Mouse (Mus musculus): ENCODE results near the gene Akip1. TPM values are rescaled to one million over a fixed set of nuclear protein-coding genes. Genes with fewer than 3 reads are reported as not detected.

Gene Akip1
- total and polyA plus RNA-seq, 3 experiments: 35.0 to 46.2 (median 42.5) TPM

DNA sequence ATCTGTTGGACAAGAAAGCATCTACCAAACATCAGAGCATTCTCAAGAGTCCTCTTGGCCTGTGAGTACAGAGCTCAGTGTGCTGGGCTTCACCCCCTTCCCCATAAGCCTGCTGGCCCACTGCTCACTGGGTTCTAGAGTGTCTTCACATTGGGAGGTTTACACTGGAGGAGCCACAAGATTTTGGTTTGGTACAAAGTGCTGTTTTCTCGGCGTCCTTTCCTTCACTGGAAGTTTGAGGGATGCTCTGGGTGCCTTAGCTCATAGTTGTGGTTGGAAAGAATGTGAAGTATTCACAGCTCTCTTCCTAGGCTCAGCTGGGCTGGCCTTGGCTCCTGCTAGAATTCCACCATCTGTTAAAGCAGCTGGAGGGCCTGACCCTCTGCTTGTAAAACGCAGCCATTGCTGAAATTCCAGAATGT is 5.5 kb downstream of the Akip1 start:
- in situ Hi-C loops (cut with MboI; ENCODE audit: low pct_ligation_motif_present, low pct_unique_long_range_greater_than_20kb, low sequenced_read_pairs): loop anchor here (10.0 kb wide), 1 partner anchor 184 kb away; no protein-coding TSS in a partner anchor
- Histone ChIP-seq H3K9me3 (replicated peaks; ENCODE audit: low read length) (no peaks in the 10 kb centered on the region), H3K36me3 (replicated peaks in 1 of 2; ENCODE audit: control insufficient read depth in 1 of 2, insufficient read depth in 1 of 2, low read length in 1 of 2) (peaks cover 40 to 65% of the 10 kb centered on the region in 2 experiments), H3K4me2 (ENCODE audit: insufficient read depth, low read depth, poor library complexity, severe bottlenecking) (no peak overlapping the region), H3K27ac (ENCODE audit: insufficient read depth, low read depth) (no peak overlapping the region), H3K4me3 (replicated peaks in 1 of 3; ENCODE audit: low read depth in 2 of 3, low read length in 2 of 3, poor library complexity in 1 of 3) (no peak overlapping the region), H3K9ac (ENCODE audit: insufficient read depth, low read depth) (no peak overlapping the region), H3K27me3 (replicated peaks) (no peaks in the 10 kb centered on the region), H3K4me1 (ENCODE audit: control insufficient read depth in 1 of 2, insufficient read depth in 2 of 2) (peaks cover 2 to 49% of the 10 kb centered on the region in 2 experiments; a peak in 3 of 4 replicates), H3K79me2 (replicated peaks; ENCODE audit: control insufficient read depth, extremely low read depth, insufficient read depth, poor library complexity, severe bottlenecking) (no peaks in the 10 kb centered on the region; the same call in 1 of the 2 replicates)
- no peak for DNase-seq (ENCODE audit: extremely low read depth)
- no peak for TF ChIP-seq USF2 (conservative IDR thresholded peaks at IDR 0.05; ENCODE audit: low read depth, low read length)
- no peak for TF ChIP-seq ELF1 (IDR thresholded peaks at IDR 0.05; ENCODE audit: low read depth, low read length)
- no peak for TF ChIP-seq RAD21 (IDR thresholded peaks at IDR 0.05; ENCODE audit: low read depth, low read length)
- no peak for TF ChIP-seq SMC3 (IDR thresholded peaks at IDR 0.05; ENCODE audit: low read depth, low read length)
- no peak for TF ChIP-seq USF1 (IDR thresholded peaks at IDR 0.05; ENCODE audit: low read depth, low read length)
- no peak for TF ChIP-seq BHLHE40 (IDR thresholded peaks at IDR 0.05; ENCODE audit: low read depth, low read length)
- TF ChIP-seq TCF12 (IDR thresholded peaks at IDR 0.05; ENCODE audit: low read depth, low read length): no peak
- no peak for TF ChIP-seq MEF2A (IDR thresholded peaks at IDR 0.05; ENCODE audit: borderline replicate concordance, low read depth, low read length)
- no peak for TF ChIP-seq UBTF (IDR thresholded peaks at IDR 0.05; ENCODE audit: low read depth, low read length)
- no peak for TF ChIP-seq ETS1 (conservative IDR thresholded peaks at IDR 0.05; ENCODE audit: low read depth, low read length)
- TF ChIP-seq CTCF (conservative IDR thresholded peaks at IDR 0.05 in 1 of 2, IDR thresholded peaks at IDR 0.05 in 1 of 2; ENCODE audit: low read depth in 2 of 2, low read length in 2 of 2): no peak
- no peak for TF ChIP-seq POLR2A (IDR thresholded peaks at IDR 0.05; ENCODE audit: low read depth, low read length)
- no peak for TF ChIP-seq HCFC1 (IDR thresholded peaks at IDR 0.05; ENCODE audit: low read depth, low read length)
- TF ChIP-seq MAZ (IDR thresholded peaks at IDR 0.05; ENCODE audit: low read depth, low read length): no peak
- TF ChIP-seq ZC3H11A (IDR thresholded peaks at IDR 0.05; ENCODE audit: low read depth, low read length): no peak
- TF ChIP-seq ZNF384 (IDR thresholded peaks at IDR 0.05; ENCODE audit: low read depth, low read length): no peak
- dilution Hi-C loops (cut with MboI; ENCODE audit: extremely low pct_ligation_motif_present, extremely low pct_unique_long_range_greater_than_20kb, low sequenced_read_pairs): no loop called here

DNA sequence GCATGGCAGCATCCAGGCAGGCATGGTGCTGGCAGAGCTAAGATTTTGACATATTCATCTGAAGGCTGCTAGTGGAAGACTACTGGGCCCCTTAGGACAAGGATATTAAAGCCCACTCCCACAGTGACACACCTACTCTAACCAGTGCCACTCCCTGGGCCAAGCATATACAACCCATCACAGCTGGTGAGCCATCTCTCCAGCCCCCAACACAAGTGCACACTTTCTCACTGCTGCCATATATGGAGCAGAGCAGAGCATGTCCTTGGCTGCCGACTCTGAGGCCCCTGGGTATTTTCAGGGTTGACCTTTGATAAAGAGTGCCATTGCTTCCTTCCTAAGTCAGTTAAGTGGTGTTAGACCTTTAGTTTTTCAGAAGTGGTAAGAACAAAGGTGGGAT is 6.6 kb downstream of the Akip1 start:
- dilution Hi-C loops (cut with MboI; ENCODE audit: extremely low pct_ligation_motif_present, extremely low pct_unique_long_range_greater_than_20kb, low sequenced_read_pairs): no loop called here
- DNase-seq (ENCODE audit: extremely low read depth): no peak
- peaks cover 2 to 50% of the 10 kb centered on the region in 2 experiments; a peak in 3 of 4 replicates for H3K4me1 ChIP-seq (ENCODE audit: control insufficient read depth in 1 of 2, insufficient read depth in 2 of 2)
- no peak overlapping the region for H3K9ac ChIP-seq (ENCODE audit: insufficient read depth, low read depth)
- H3K27ac ChIP-seq (ENCODE audit: insufficient read depth, low read depth): no peak overlapping the region
- no peak overlapping the region for H3K4me3 ChIP-seq (replicated peaks in 1 of 3; ENCODE audit: low read depth in 2 of 3, low read length in 2 of 3, poor library complexity in 1 of 3)
- H3K36me3 ChIP-seq (replicated peaks in 1 of 2; ENCODE audit: control insufficient read depth in 1 of 2, insufficient read depth in 1 of 2, low read length in 1 of 2): peaks cover 40 to 65% of the 10 kb centered on the region in 2 experiments
- in situ Hi-C loops (cut with MboI; ENCODE audit: low pct_ligation_motif_present, low pct_unique_long_range_greater_than_20kb, low sequenced_read_pairs): no loop called here
- H3K9me3 ChIP-seq (replicated peaks; ENCODE audit: low read length): no peaks in the 10 kb centered on the region
- TF ChIP-seq MYC (IDR thresholded peaks at IDR 0.05; ENCODE audit: low read depth, low read length) (no peak), ZNF384 (IDR thresholded peaks at IDR 0.05; ENCODE audit: low read depth, low read length) (no peak), MAFK (IDR thresholded peaks at IDR 0.05; ENCODE audit: insufficient replicate concordance, low read length) (no peak), ZKSCAN1 (IDR thresholded peaks at IDR 0.05; ENCODE audit: borderline replicate concordance, low read depth, low read length) (no peak), RAD21 (IDR thresholded peaks at IDR 0.05; ENCODE audit: low read depth, low read length) (no peak), MXI1 (IDR thresholded peaks at IDR 0.05; ENCODE audit: low read depth, low read length) (no peak), CHD2 (IDR thresholded peaks at IDR 0.05; ENCODE audit: low read length) (no peak), E2F4 (IDR thresholded peaks at IDR 0.05; ENCODE audit: insufficient replicate concordance, low read depth, low read length) (no peak), TBP (conservative IDR thresholded peaks at IDR 0.05; ENCODE audit: low read depth, low read length) (no peak), NELFE (IDR thresholded peaks at IDR 0.05; ENCODE audit: low read depth, low read length) (no peak), JUND (conservative IDR thresholded peaks at IDR 0.05; ENCODE audit: low read depth, low read length) (no peak), MEF2A (IDR thresholded peaks at IDR 0.05; ENCODE audit: borderline replicate concordance, low read depth, low read length) (no peak), JUN (IDR thresholded peaks at IDR 0.05; ENCODE audit: insufficient read depth, low read depth, low read length) (no peak), POLR2AphosphoS2 (IDR thresholded peaks at IDR 0.05; ENCODE audit: low read depth, low read length) (no peak), EP300 (IDR thresholded peaks at IDR 0.05; ENCODE audit: low read length) (no peak), UBTF (IDR thresholded peaks at IDR 0.05; ENCODE audit: low read depth, low read length) (no peak), POLR2A (IDR thresholded peaks at IDR 0.05; ENCODE audit: low read depth, low read length) (no peak), ELF1 (IDR thresholded peaks at IDR 0.05; ENCODE audit: low read depth, low read length) (no peak)
- H3K79me2 ChIP-seq (replicated peaks; ENCODE audit: control insufficient read depth, extremely low read depth, insufficient read depth, poor library complexity, severe bottlenecking): no peaks in the 10 kb centered on the region
- no peak overlapping the region for H3K4me2 ChIP-seq (ENCODE audit: insufficient read depth, low read depth, poor library complexity, severe bottlenecking)
- H3K27me3 ChIP-seq (replicated peaks): no peaks in the 10 kb centered on the region
